Mouse (Mus musculus) testis, adult 2 months (tissue): ENCODE measurements around the gene Tjp1.

Experiments
- CTCF ChIP-seq: fragments of 200-500 bp; IDR thresholded peaks from 2 replicates; pipeline ENCODE4 v1.5.1; 2012; ENCODE audit warnings: low read depth, mild to moderate bottlenecking, inconsistent platforms, low read length, moderate library complexity; ENCODE audit not compliant: control insufficient read depth, insufficient read depth, insufficient replicate concordance
- POLR2A ChIP-seq: fragments of 200-500 bp; IDR thresholded peaks from 2 replicates; pipeline ENCODE4 v1.6.1; 2012; ENCODE audit warnings: low read depth, mild to moderate bottlenecking, inconsistent platforms, low read length, moderate library complexity; ENCODE audit not compliant: control insufficient read depth

- TF ChIP-seq CTCF (no peak), POLR2A (no peak)
Observed at GRCm38 (mm10) chr7:65378818-65379565, 148.6 kb downstream of the Tjp1 start.
